Mouse (Mus musculus): ENCODE results near the gene Gm5150. TPM values are rescaled to one million over a fixed set of nuclear protein-coding genes. Genes with fewer than 3 reads are reported as not detected.

Gm5150 gene
- polyA plus RNA-seq, 1 experiment from 2014 or later, result not detected

Small RNA genes within 50 kb of the gene (microRNA-seq; reads per million reads assigned to microRNA genes)
- gene Gm24694, result not detected

Other genes with a start within 250 kb of the Gm5150 start
- gene Sirpb1c, start 157.9 kb downstream of the Gm5150 start, polyA plus RNA-seq (2016; fragmentation: Nextera tagmentation; extraction: Ambion mirVana), result not detected in 2 replicates

Measured in limb, embryonic 10.5 days (tissue).